Mouse (Mus musculus) testis, adult 2 months (tissue): ENCODE results near the gene Plcb4.

Experiments used
- CTCF ChIP-seq: fragments of 200-500 bp; IDR thresholded peaks from 2 replicates; pipeline ENCODE4 v1.5.1; 2012; ENCODE audit warnings: low read depth, mild to moderate bottlenecking, inconsistent platforms, low read length, moderate library complexity; ENCODE audit not compliant: control insufficient read depth, insufficient read depth, insufficient replicate concordance
- POLR2A ChIP-seq: fragments of 200-500 bp; IDR thresholded peaks from 2 replicates; pipeline ENCODE4 v1.6.1; 2012; ENCODE audit warnings: low read depth, mild to moderate bottlenecking, inconsistent platforms, low read length, moderate library complexity; ENCODE audit not compliant: control insufficient read depth

DNA sequence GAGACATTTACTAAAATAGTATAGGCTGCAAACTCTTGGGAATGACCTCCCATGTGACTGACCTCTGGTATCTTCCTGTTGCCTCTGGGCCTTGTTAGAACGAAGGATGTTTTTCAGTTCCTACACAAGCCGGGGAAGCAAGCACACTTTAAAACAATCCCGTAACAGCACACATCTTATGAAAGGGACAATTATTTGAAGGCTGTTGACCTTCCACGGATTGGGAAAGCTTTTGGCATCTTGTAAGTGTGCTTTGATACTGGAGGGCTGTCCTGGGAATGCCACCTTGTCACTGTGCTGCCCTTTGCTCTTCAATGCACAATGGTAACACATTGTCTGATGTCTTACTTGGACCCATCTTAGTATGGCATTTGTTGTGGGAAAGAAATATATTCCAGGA lies 208.0 kb downstream of the Plcb4 start:
- no peak for TF ChIP-seq POLR2A
- no peak for TF ChIP-seq CTCF
